Mouse (Mus musculus) embryonic fibroblast, embryonic 13.5 days (primary cell): ENCODE data around the gene Tmem208. TPM values are rescaled to one million over a fixed set of nuclear protein-coding genes. Genes with fewer than 3 reads are reported as not detected.

Experiments used
- H3K27ac ChIP-seq: 2 replicates; pipeline ENCODE4 v1.5.1; 2012; ENCODE audit warnings: low read length, control low read depth, inconsistent platforms; ENCODE audit not compliant: insufficient read depth
- H3K4me1 ChIP-seq: 2 replicates; pipeline ENCODE4 v1.6.1; 2011; ENCODE audit warnings: low read length; ENCODE audit not compliant: control insufficient read depth, insufficient read depth
- H3K4me3 ChIP-seq: 2 replicates; pipeline ENCODE4 v1.5.1; 2011; ENCODE audit warnings: mild to moderate bottlenecking, control low read depth, low read length; ENCODE audit not compliant: insufficient read depth
- CTCF ChIP-seq: IDR thresholded peaks from 2 replicates; pipeline ENCODE4 v1.5.1; 2011; ENCODE audit warnings: mild to moderate bottlenecking, control low read depth, low read length, moderate library complexity, borderline replicate concordance; ENCODE audit not compliant: insufficient read depth
- POLR2A ChIP-seq: IDR thresholded peaks from 2 replicates; pipeline ENCODE4 v1.6.1; 2011; ENCODE audit warnings: low read depth, mild to moderate bottlenecking, control low read depth, low read length, moderate library complexity
- polyA plus RNA-seq: library from polyadenylated mRNA; stranded (reverse); fragments of >200 nt; gene quantifications from 2 replicates; pipeline ENCODE4 v1.2.4, GENCODE M21; 2011; ENCODE audit warnings: low read depth; ENCODE audit not compliant: missing spikeins, insufficient read length

The Tmem208 gene
- polyA plus RNA-seq: 54.3 and 69.1 TPM in 2 replicates

DNA sequence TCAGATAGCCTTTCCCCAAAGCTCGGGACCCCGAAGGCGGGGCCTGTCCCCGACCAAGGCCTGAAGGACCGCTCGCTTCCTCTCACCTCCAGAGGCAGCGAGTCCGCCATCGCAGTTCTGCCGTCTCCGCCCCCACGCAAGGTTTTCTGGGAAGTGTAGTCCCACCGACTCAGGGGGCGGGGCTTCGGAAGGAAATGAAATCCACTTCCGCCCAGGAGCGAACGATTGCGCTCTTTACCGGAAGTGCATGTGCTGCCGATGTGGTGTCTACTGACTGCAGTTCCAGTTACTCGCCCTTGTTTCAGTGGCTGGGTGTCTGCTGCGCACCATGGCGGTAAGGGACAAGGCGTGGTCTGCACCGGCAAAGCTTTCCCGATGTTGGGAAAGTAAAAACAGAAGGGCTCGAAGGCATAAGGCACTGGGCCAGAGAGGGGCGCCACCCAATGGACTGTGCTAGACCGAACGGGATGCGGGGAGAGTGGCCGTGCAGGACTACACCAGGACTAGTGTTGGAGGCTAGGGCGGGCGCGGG is at the start of gene Tmem208, which contains the start of gene Lrrc29:
TSS of gene Tmem208 (plus strand) at position 214 of the 532 bp plus-strand sequence.
TSS of gene Lrrc29 (minus strand) at position 138 of the 532 bp plus-strand sequence.
- Histone ChIP-seq H3K4me1 (peaks cover 3% of the 10 kb centered on the region; the same call in 1 of the 2 replicates), H3K4me3 (peak within 1 kb of the TSS; percentile 65), H3K27ac (peak within 1 kb of the TSS; percentile 74)
- TF ChIP-seq POLR2A (peak; percentile 99), CTCF (peak; percentile 51; the same call in 1 of the 2 replicates)

- Histone ChIP-seq H3K4me3 (no peak overlapping the region), H3K27ac (no peak overlapping the region), H3K4me1 (no peaks in the 10 kb centered on the region)
- TF ChIP-seq POLR2A (no peak), CTCF (no peak)
Observed at GRCm38 (mm10) chr8:105278911-105279334, 47.2 kb upstream of the Tmem208 start.

DNA sequence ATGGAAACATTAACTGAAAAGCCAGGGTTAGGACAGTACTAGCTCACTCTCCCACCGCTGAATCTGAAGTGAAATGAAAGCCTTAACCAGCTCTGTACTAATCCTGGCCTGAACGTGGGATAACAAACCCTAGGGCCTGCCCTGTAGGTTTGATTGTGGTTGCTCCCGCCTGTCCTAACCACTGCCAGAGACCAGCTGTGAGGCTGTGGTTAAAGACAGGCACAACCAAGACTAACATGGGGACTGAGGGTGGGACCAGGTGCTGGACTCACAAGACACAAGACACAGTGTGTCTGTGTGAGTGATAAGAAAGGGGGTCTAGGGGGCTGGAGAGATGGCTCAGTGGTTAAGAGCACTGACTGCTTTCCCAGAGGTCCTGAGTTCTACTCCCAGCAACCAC is 45.6 kb upstream of the Tmem208 start:
- no peaks in the 10 kb centered on the region for H3K4me1 ChIP-seq
- no peak overlapping the region for H3K27ac ChIP-seq
- TF ChIP-seq CTCF: no peak
- TF ChIP-seq POLR2A: no peak
- no peak overlapping the region for H3K4me3 ChIP-seq

DNA sequence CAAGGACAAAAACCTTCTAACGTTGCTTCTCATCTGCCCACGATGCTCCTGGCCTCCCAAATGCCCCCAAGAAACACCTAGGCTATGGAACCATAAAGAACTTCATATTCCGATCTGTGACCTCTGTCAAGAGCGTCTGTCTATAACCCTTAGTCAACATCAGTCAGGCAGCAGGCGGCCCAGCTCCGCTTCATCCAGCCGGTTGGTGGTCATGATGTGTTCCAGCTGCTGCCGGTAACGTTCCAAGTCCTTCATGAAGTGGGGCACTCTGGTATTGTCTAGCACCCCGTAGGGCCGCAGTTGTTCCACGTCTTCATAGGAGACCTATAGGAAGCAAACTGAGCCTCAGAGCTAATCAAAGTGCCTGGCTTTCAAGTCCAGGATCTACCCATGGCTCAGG is 44.3 kb upstream of the Tmem208 start:
- Histone ChIP-seq H3K27ac (no peak overlapping the region), H3K4me3 (no peak overlapping the region), H3K4me1 (no peaks in the 10 kb centered on the region)
- TF ChIP-seq CTCF (no peak), POLR2A (no peak)

- TF ChIP-seq POLR2A (no peak), CTCF (no peak)
- no peak overlapping the region for H3K4me3 ChIP-seq
- no peak overlapping the region for H3K27ac ChIP-seq
- no peaks in the 10 kb centered on the region for H3K4me1 ChIP-seq
Observed at GRCm38 (mm10) chr8:105282239-105282638, 43.9 kb upstream of the Tmem208 start.

- peak; percentile 94 for TF ChIP-seq CTCF
- TF ChIP-seq POLR2A: no peak
- H3K4me3 ChIP-seq: no peak overlapping the region
- no peak overlapping the region for H3K27ac ChIP-seq
- no peaks in the 10 kb centered on the region for H3K4me1 ChIP-seq
Observed at GRCm38 (mm10) chr8:105283074-105283473, 43.1 kb upstream of the Tmem208 start.

DNA sequence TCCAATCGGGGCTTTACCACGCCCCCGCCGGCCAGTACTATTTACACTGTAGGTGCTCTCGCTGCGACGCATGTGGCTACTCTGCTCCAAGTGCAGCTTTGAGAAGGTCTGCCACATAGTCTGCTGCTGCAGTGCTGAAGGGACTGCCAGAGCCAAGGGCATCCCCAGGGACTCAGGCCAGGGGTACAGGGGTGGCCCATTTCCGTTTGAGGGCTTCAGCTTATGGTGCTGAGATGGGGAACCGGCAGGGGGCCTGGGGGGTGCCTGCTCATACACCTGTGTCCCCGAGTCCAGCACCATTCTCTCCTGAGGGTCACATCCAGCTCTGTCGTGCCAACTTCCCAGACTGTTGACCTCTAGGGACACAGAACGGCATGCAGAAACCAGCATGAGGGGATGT is 40.6 kb upstream of the Tmem208 start:
- no peak overlapping the region for H3K27ac ChIP-seq
- H3K4me1 ChIP-seq: no peaks in the 10 kb centered on the region
- H3K4me3 ChIP-seq: no peak overlapping the region
- TF ChIP-seq CTCF: no peak
- TF ChIP-seq POLR2A: no peak

GRCm38 (mm10) chr8:105286907-105287306 is 39.2 kb upstream of the Tmem208 start:
- TF ChIP-seq CTCF: no peak
- no peak for TF ChIP-seq POLR2A
- no peaks in the 10 kb centered on the region for H3K4me1 ChIP-seq
- no peak overlapping the region for H3K27ac ChIP-seq
- H3K4me3 ChIP-seq: no peak overlapping the region

DNA sequence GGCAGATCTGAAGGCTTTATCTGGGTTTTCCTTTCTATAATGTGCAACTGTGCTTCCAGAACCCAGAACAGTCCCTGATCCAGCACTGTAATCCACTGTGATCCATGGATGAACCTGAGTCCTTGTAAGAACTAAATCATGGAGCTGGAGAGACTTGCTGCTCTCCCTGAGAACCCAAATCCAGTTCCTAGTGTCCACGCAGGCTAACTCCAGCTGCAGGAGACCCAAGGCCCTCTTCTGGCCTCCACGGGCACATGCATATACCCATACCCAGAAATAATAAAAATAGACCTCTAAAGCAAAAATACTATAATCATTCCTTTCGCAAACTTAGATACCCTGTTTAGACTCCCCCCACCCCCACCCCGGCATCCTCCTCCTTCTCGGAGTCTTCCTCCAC is 37.9 kb upstream of the Tmem208 start:
- no peaks in the 10 kb centered on the region for H3K4me1 ChIP-seq
- peak overlapping the region; percentile 20 for H3K4me3 ChIP-seq
- no peak overlapping the region for H3K27ac ChIP-seq
- TF ChIP-seq CTCF (no peak), POLR2A (no peak)

GRCm38 (mm10) chr8:105288958-105289732 is 37.0 kb upstream of the Tmem208 start:
- TF ChIP-seq CTCF: no peak
- peak; percentile 70 for TF ChIP-seq POLR2A
- Histone ChIP-seq H3K27ac (peak overlapping the region; percentile 55), H3K4me3 (peak overlapping the region; percentile 37), H3K4me1 (no peaks in the 10 kb centered on the region)
